Mouse (Mus musculus) brain, embryonic 14.5 days (tissue): ENCODE measurements at regions not wholly inside any gene's neighbourhood (a gene's known extent, or its start where the extent isn't known, plus 50 kb on each side); places are given as distances from the start of the nearest gene placed in this dataset.

Source experiments
- CTCF ChIP-seq: fragments of 200-500 bp; IDR thresholded peaks from 2 replicates; pipeline ENCODE4 v1.5.1; 2012; ENCODE audit warnings: inconsistent platforms, mild to moderate bottlenecking, moderate library complexity, borderline replicate concordance; ENCODE audit not compliant: insufficient read depth, insufficient read length; ENCODE audit errors: extremely low read depth
- POLR2A ChIP-seq: fragments of 200-500 bp; IDR thresholded peaks from 2 replicates; pipeline ENCODE4 v1.6.1; 2012; ENCODE audit warnings: mild to moderate bottlenecking, inconsistent platforms, borderline replicate concordance; ENCODE audit not compliant: poor library complexity, insufficient read depth, insufficient read length, severe bottlenecking; ENCODE audit errors: extremely low read depth

DNA sequence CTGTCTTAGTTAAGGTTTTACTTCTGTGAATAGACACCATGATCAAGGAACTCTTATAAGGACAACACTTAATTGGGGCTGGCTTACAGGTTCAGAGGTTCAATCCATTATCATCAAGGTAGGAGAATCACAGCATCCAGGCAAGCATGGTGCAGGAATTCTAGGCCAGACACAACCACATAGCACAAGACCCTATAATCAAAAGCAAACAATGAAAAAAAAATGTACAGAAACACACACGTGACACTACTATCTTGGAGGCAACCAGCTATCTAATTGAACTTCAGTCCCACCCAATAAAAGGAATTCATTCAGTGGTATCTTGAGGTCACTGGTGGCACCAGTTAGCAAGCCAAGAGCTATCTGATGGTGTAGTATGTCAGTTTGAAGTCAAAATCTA is 50.9 kb upstream of the Prpf4b start:
- no peak for TF ChIP-seq POLR2A
- no peak for TF ChIP-seq CTCF
